Mouse (Mus musculus) kidney, adult 2 months (tissue): ENCODE data around the gene Hid1. TPM values are rescaled to one million over a fixed set of nuclear protein-coding genes. Genes with fewer than 3 reads are reported as not detected.

Source experiments
- DNase-seq: peaks from one replicate; pipeline ENCODE4 v3.0.0; 2021
- H3K27ac ChIP-seq: fragments of 200-500 bp; 2 replicates; pipeline ENCODE4 v1.5.1; 2012; ENCODE audit warnings: low read depth, low read length, control low read depth, inconsistent platforms; ENCODE audit not compliant: insufficient read depth
- H3K27me3 ChIP-seq: fragments of 200-500 bp; replicated peaks from 2 replicates; pipeline ENCODE4 v1.6.1; 2012; ENCODE audit warnings: mild to moderate bottlenecking, moderate library complexity, low read length, inconsistent platforms; ENCODE audit not compliant: control insufficient read depth, insufficient read depth
- H3K36me3 ChIP-seq: fragments of 200-500 bp; 2 replicates; pipeline ENCODE4 v1.6.1; 2012; ENCODE audit warnings: mild to moderate bottlenecking, moderate library complexity, low read length, inconsistent platforms; ENCODE audit not compliant: control insufficient read depth, insufficient read depth
- H3K4me1 ChIP-seq: fragments of 200-500 bp; 2 replicates; pipeline ENCODE4 v1.6.1; 2011; ENCODE audit warnings: low read length; ENCODE audit not compliant: control insufficient read depth, insufficient read depth
- H3K4me3 ChIP-seq: fragments of 200-500 bp; 2 replicates; pipeline ENCODE4 v1.5.1; 2011; ENCODE audit warnings: mild to moderate bottlenecking, low read depth, low read length, control low read depth; ENCODE audit not compliant: insufficient read depth
- CTCF ChIP-seq: fragments of 200-500 bp; conservative IDR thresholded peaks from 2 replicates; pipeline ENCODE4 v1.5.1; 2011; ENCODE audit warnings: low read depth, mild to moderate bottlenecking, control low read depth, low read length, moderate library complexity, mixed read lengths; ENCODE audit not compliant: insufficient read depth, insufficient read length
- POLR2A ChIP-seq: fragments of 200-500 bp; IDR thresholded peaks from one replicate; pipeline ENCODE4 v1.6.1; 2011; ENCODE audit warnings: low read depth, low read length, control low read depth
- WGBS: fragments of 180-500 bp; shearing (Covaris S2); methylation state at CpG from one replicate; pipeline ENCODE4 v1.1.7; 2018; 5-methylcytosine and 5-hydroxymethylcytosine counted together
- polyA plus RNA-seq: library from polyadenylated mRNA; depleted of rRNA; stranded (reverse); fragments of >200 nt; gene quantifications from 2 replicates; pipeline ENCODE4 v1.2.3, GENCODE M21; 2012; rRNA removed

The Hid1 gene
- polyA plus RNA-seq, 1 experiment = 5.4 TPM

- Histone ChIP-seq H3K27ac (no peak overlapping the region), H3K4me1 (no peaks in the 10 kb centered on the region), H3K36me3 (no peaks in the 10 kb centered on the region), H3K4me3 (no peak overlapping the region), H3K27me3 (no peaks in the 10 kb centered on the region)
- no peak for DNase-seq
- 51% methylated on average over 8 of the region's 8 CpGs for WGBS
- TF ChIP-seq POLR2A (no peak), CTCF (no peak)
These were observed 64.4 kb downstream of the Hid1 start for GRCm38 (mm10) chr11:115303167-115303566.

- H3K27me3 ChIP-seq = no peaks in the 10 kb centered on the region
- H3K4me1 ChIP-seq = no peaks in the 10 kb centered on the region
- no peak overlapping the region for H3K27ac ChIP-seq
- DNase-seq = no peak
- WGBS = 79% methylated on average over 2 of the region's 2 CpGs
- H3K4me3 ChIP-seq = no peak overlapping the region
- H3K36me3 ChIP-seq = no peaks in the 10 kb centered on the region
- no peak for TF ChIP-seq CTCF
- TF ChIP-seq POLR2A = no peak
These were observed 66.2 kb downstream of the Hid1 start for GRCm38 (mm10) chr11:115301351-115301750.

GRCm38 (mm10) chr11:115300745-115301144, 66.8 kb downstream of the Hid1 start:
- no peak for DNase-seq
- no peak overlapping the region for H3K4me3 ChIP-seq
- H3K27me3 ChIP-seq = no peaks in the 10 kb centered on the region
- H3K36me3 ChIP-seq = no peaks in the 10 kb centered on the region
- no peaks in the 10 kb centered on the region for H3K4me1 ChIP-seq
- 82% methylated on average over 4 of the region's 4 CpGs for WGBS
- TF ChIP-seq POLR2A (no peak), CTCF (no peak)
- no peak overlapping the region for H3K27ac ChIP-seq

- no peaks in the 10 kb centered on the region for H3K27me3 ChIP-seq
- no peak overlapping the region for H3K27ac ChIP-seq
- 0 out of 2 replicates have a peak, but pooled peaks cover 2% of the 10 kb centered on the region for H3K4me1 ChIP-seq
- H3K36me3 ChIP-seq = no peaks in the 10 kb centered on the region
- H3K4me3 ChIP-seq = no peak overlapping the region
- DNase-seq = no peak
- WGBS = 77% methylated on average over 8 of the region's 8 CpGs
- TF ChIP-seq CTCF = no peak
These were observed 69.4 kb downstream of the Hid1 start for GRCm38 (mm10) chr11:115298160-115298559.

Other genes with a start within 250 kb of the Hid1 start
- 0.29 and 1.2 TPM in 2 replicates for gene Cd300lf, start 233.8 kb downstream of the Hid1 start, polyA plus RNA-seq
- 229 and 239 TPM in 2 replicates for gene Slc9a3r1, start 204.4 kb downstream of the Hid1 start, polyA plus RNA-seq
- 13.0 and 14.8 TPM in 2 replicates for gene Tmem104, start 180.3 kb downstream of the Hid1 start, polyA plus RNA-seq
- gene Nat9, start 179.9 kb downstream of the Hid1 start, polyA plus RNA-seq = 32.4 and 35.3 TPM in 2 replicates
- 0.34 and 0.42 TPM in 2 replicates for gene Grin2c, start 100.5 kb downstream of the Hid1 start, polyA plus RNA-seq
- gene Fdxr, start 90.7 kb downstream of the Hid1 start, polyA plus RNA-seq = 18.0 and 21.0 TPM in 2 replicates
- 14.0 and 18.1 TPM in 2 replicates for gene Fads6, start 70.1 kb downstream of the Hid1 start, polyA plus RNA-seq
- gene Otop2, start 60.6 kb downstream of the Hid1 start, polyA plus RNA-seq = not detected in 2 replicates
- gene Ush1g, start 45.7 kb downstream of the Hid1 start, polyA plus RNA-seq = 0.04 and 0.05 TPM in 2 replicates
- gene Otop3, start 33.0 kb downstream of the Hid1 start, polyA plus RNA-seq = 0.07 and 0.13 TPM in 2 replicates
- gene Cdr2l, start 14.2 kb upstream of the Hid1 start, polyA plus RNA-seq = 5.3 and 5.6 TPM in 2 replicates
- 145 and 146 TPM in 2 replicates for gene Mrpl58, start 36.0 kb upstream of the Hid1 start, polyA plus RNA-seq
- 296 and 478 TPM in 2 replicates for gene Atp5h, start 52.2 kb upstream of the Hid1 start, polyA plus RNA-seq
- gene Kctd2, start 52.4 kb upstream of the Hid1 start, polyA plus RNA-seq = 35.4 and 37.8 TPM in 2 replicates
- 0.28 and 0.37 TPM in 2 replicates for gene Trim80, start 72.8 kb upstream of the Hid1 start, polyA plus RNA-seq
- gene Slc16a5, start 94.7 kb upstream of the Hid1 start, polyA plus RNA-seq = 31.1 and 42.8 TPM in 2 replicates
- 6.8 and 7.3 TPM in 2 replicates for gene Armc7, start 107.9 kb upstream of the Hid1 start, polyA plus RNA-seq
- gene Nt5c, start 124.1 kb upstream of the Hid1 start, polyA plus RNA-seq = 47.6 and 50.5 TPM in 2 replicates
- 62.9 and 64.9 TPM in 2 replicates for gene Jpt1, start 146.6 kb upstream of the Hid1 start, polyA plus RNA-seq
- 48.4 and 85.2 TPM in 2 replicates for gene Sumo2, start 168.5 kb upstream of the Hid1 start, polyA plus RNA-seq
- gene Nup85, start 196.7 kb upstream of the Hid1 start, polyA plus RNA-seq = 32.9 and 33.5 TPM in 2 replicates
- gene Mrps7, start 236.2 kb upstream of the Hid1 start, polyA plus RNA-seq = 51.7 and 53.1 TPM in 2 replicates
- 16.9 and 17.7 TPM in 2 replicates for gene Gga3, start 236.3 kb upstream of the Hid1 start, polyA plus RNA-seq
- 138 and 144 TPM in 2 replicates for gene Mif4gd, start 245.2 kb upstream of the Hid1 start, polyA plus RNA-seq